ENCODE assay signal across 12 mouse cellular contexts in the genomic region with DNA sequence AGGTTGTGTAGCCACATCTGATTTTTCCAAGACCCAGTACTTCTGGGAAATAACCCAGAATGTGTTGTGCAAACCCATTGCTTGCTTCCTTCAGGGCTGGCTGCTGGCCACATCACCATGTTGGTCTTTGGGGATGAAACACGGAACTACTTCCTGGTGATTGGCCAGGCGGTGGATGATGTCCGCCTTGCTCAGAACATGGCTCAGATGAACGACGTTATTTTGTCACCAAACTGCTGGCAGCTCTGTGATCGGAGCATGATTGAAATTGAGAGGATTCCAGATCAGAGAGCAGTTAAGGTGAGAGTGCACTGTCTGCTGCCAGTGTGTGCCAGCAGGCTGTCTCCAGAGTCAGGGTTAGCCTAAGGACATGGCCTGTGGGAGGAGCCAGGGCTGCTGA. TPM values are rescaled to one million over a fixed set of nuclear protein-coding genes. Genes with fewer than 3 reads are reported as not detected.
DNase-seq lines count a peak whose midpoint lies in the region; ATAC-seq lines count a peak whose summit lies in the region.
"Had no signal": no experiment of that assay in that cellular context is flagged by ENCODE, and none has a peak within 500 bp of the region (broad histone marks: within the 10 kb centered on the region; RNA-seq: fewer than 3 reads in every experiment).

No protein-coding gene starts in this region.

- H3K9ac ChIP-seq in kidney, embryonic 14.5 days (ENCODE audit: low read depth, low read length): no peak overlapping the region
- H3K9ac ChIP-seq in midbrain, embryonic 11.5 days (ENCODE audit: low read length): no peak overlapping the region
- H3K9ac ChIP-seq: liver, embryonic 15.5 days had no signal

- H3K36me3 ChIP-seq in kidney, embryonic 14.5 days (ENCODE audit: control insufficient read depth, insufficient read depth, low read length): no peaks in the 10 kb centered on the region
- H3K36me3 ChIP-seq in limb, embryonic 10.5 days: no peaks in the 10 kb centered on the region
- H3K36me3 ChIP-seq in midbrain, embryonic 11.5 days (ENCODE audit: control insufficient read depth, insufficient read depth, low read length): no peaks in the 10 kb centered on the region
- H3K36me3 ChIP-seq: liver, embryonic 15.5 days had no signal

- ATAC-seq in kidney, embryonic 14.5 days (ENCODE audit: low FRiP score, low TSS enrichment): no peak
- ATAC-seq in midbrain, embryonic 11.5 days (ENCODE audit: low FRiP score): no peak
- ATAC-seq: inflammation-experienced regulatory T-cells, adult 6 months had no signal

- no peaks in the 10 kb centered on the region for H3K4me1 ChIP-seq in kidney, embryonic 14.5 days (ENCODE audit: control insufficient read depth, insufficient read depth, low read length)
- H3K4me1 ChIP-seq in limb, embryonic 10.5 days: no peaks in the 10 kb centered on the region
- no peaks in the 10 kb centered on the region for H3K4me1 ChIP-seq in midbrain, embryonic 11.5 days (ENCODE audit: control insufficient read depth, insufficient read depth, low read length)
- H3K4me1 ChIP-seq: liver, embryonic 15.5 days had no signal

- no peak overlapping the region for H3K27ac ChIP-seq in kidney, embryonic 14.5 days (ENCODE audit: low read depth, low read length)
- no peak overlapping the region for H3K27ac ChIP-seq in limb, embryonic 10.5 days
- H3K27ac ChIP-seq in midbrain, embryonic 11.5 days (ENCODE audit: low read depth, low read length): no peak overlapping the region
- H3K27ac ChIP-seq: liver, embryonic 15.5 days had no signal

- no peak overlapping the region for H3K4me3 ChIP-seq in kidney, embryonic 14.5 days (ENCODE audit: low read length)
- no peak overlapping the region for H3K4me3 ChIP-seq in limb, embryonic 10.5 days
- no peak overlapping the region for H3K4me3 ChIP-seq in midbrain, embryonic 11.5 days (ENCODE audit: low read depth, low read length)
- H3K4me3 ChIP-seq: liver, embryonic 15.5 days had no signal

- no peaks in the 10 kb centered on the region for H3K9me3 ChIP-seq in kidney, embryonic 14.5 days (ENCODE audit: control insufficient read depth, low read length)
- H3K9me3 ChIP-seq in limb, embryonic 10.5 days (replicated peaks): no peaks in the 10 kb centered on the region
- no peaks in the 10 kb centered on the region for H3K9me3 ChIP-seq in midbrain, embryonic 11.5 days (ENCODE audit: control insufficient read depth, low read length)
- H3K9me3 ChIP-seq: liver, embryonic 15.5 days had no signal

- no peaks in the 10 kb centered on the region for H3K27me3 ChIP-seq in kidney, embryonic 14.5 days (ENCODE audit: control insufficient read depth, insufficient read depth, low read length)
- H3K27me3 ChIP-seq in limb, embryonic 10.5 days (ENCODE audit: low read depth, poor library complexity, severe bottlenecking): no peaks in the 10 kb centered on the region
- no peaks in the 10 kb centered on the region for H3K27me3 ChIP-seq in midbrain, embryonic 11.5 days (ENCODE audit: control insufficient read depth, insufficient read depth, low read length)
- H3K27me3 ChIP-seq: liver, embryonic 15.5 days had no signal

- 85% methylated on average over 6 of the region's 6 CpGs for whole genome bisulfite sequencing in kidney, embryonic 14.5 days
- 93% methylated on average over 6 of the region's 6 CpGs for WGBS in limb, embryonic 10.5 days
- WGBS in midbrain, embryonic 11.5 days: 93% methylated on average over 6 of the region's 6 CpGs

- DNase-seq in adrenal gland, adult (ENCODE audit: inconsistent age in 2 of 2, low spot score in 1 of 2): peak; percentile 11 to 72
- no peak for DNase-seq in adrenal gland, adult 18-20 months (ENCODE audit: low spot score in 2 of 2)
- DNase-seq in kidney, adult 18-20 months: peak; percentile 26
- DNase-seq in adrenal gland, postnatal 36 days: peak; percentile 19 to 55
- peak; percentile 16 for DNase-seq in limb, embryonic 10.5 days (ENCODE audit: low spot score)
- DNase-seq in midbrain, embryonic 11.5 days (ENCODE audit: low spot score, missing footprints): no peak
- DNase-seq in layer of hippocampus, adult 9-11 months: no peak
- DNase-seq: cerebellum, adult 8-10 months; left cerebral cortex, postnatal 4 days had no signal

- no peak overlapping the region for H3K4me2 ChIP-seq in kidney, embryonic 14.5 days (replicated peaks; ENCODE audit: low read depth, low read length)
- no peak overlapping the region for H3K4me2 ChIP-seq in midbrain, embryonic 11.5 days
- H3K4me2 ChIP-seq: liver, embryonic 15.5 days had no signal

RNA-seq across cellular contexts. Expression of gene Adcy10, which starts 25.2 kb away (rescaled TPM):
- 1 to 10 TPM; 1.5 to 3.8 TPM for total RNA-seq in adrenal gland, adult 18-20 months (2021)
- polyA plus RNA-seq in kidney, embryonic 14.5 days (2014; fragmentation: Nextera tagmentation; extraction: Ambion mirVana): 0.18 and 0.19 TPM in 2 replicates
- 1 to 10 TPM; 1.1 to 1.8 TPM for total RNA-seq in adrenal gland, postnatal 36 days (2021)
- 0.06 TPM in 1 of 2 replicates, not detected in the other for polyA plus RNA-seq in limb, embryonic 10.5 days (2016; fragmentation: Nextera tagmentation; extraction: Ambion mirVana)
- polyA plus RNA-seq in midbrain, embryonic 11.5 days (2014; fragmentation: Nextera tagmentation; extraction: Ambion mirVana): 0.11 TPM in 1 of 2 replicates, not detected in the other
- polyA plus RNA-seq: inflammation-experienced regulatory T-cells, adult 6 months had no signal

RNA-seq across cellular contexts. Expression of gene Mpc2, which starts 49.7 kb away (rescaled TPM):
- 100 to 1,000 TPM; 231 to 456 TPM for total RNA-seq in adrenal gland, adult 18-20 months (2021)
- polyA plus RNA-seq in kidney, embryonic 14.5 days (2014; fragmentation: Nextera tagmentation; extraction: Ambion mirVana): 212 TPM in 2 replicates
- total RNA-seq in adrenal gland, postnatal 36 days (2021): 100 to 1,000 TPM; 264 to 303 TPM
- polyA plus RNA-seq in limb, embryonic 10.5 days (2016; fragmentation: Nextera tagmentation; extraction: Ambion mirVana): 69.6 and 80.3 TPM in 2 replicates
- polyA plus RNA-seq in midbrain, embryonic 11.5 days (2014; fragmentation: Nextera tagmentation; extraction: Ambion mirVana): 123 and 128 TPM in 2 replicates

RNA-seq across cellular contexts. Expression of gene Dcaf6, which starts 49.9 kb away (rescaled TPM):
- 10 to 100 TPM; 32.5 to 40.6 TPM for total RNA-seq in adrenal gland, adult 18-20 months (2021)
- polyA plus RNA-seq in kidney, embryonic 14.5 days (2014; fragmentation: Nextera tagmentation; extraction: Ambion mirVana): 11.6 and 18.4 TPM in 2 replicates
- 10 to 100 TPM; 32.0 to 35.0 TPM for total RNA-seq in adrenal gland, postnatal 36 days (2021)
- 5.1 and 6.6 TPM in 2 replicates for polyA plus RNA-seq in limb, embryonic 10.5 days (2016; fragmentation: Nextera tagmentation; extraction: Ambion mirVana)
- 9.8 and 10.5 TPM in 2 replicates for polyA plus RNA-seq in midbrain, embryonic 11.5 days (2014; fragmentation: Nextera tagmentation; extraction: Ambion mirVana)

Comparison
In these comparisons a context has a peak if more than half of its experiments do, and no peak if none do; other contexts are left out.
1. DNase-seq: peak in adrenal gland, adult (2 of 2), kidney, adult 18-20 months (single experiment), adrenal gland, postnatal 36 days (2 of 2) and limb, embryonic 10.5 days (single experiment); none in adrenal gland, adult 18-20 months (0 of 2), midbrain, embryonic 11.5 days (single experiment) and layer of hippocampus, adult 9-11 months (single experiment).